Mouse (Mus musculus) stomach, embryonic 16.5 days (tissue): ENCODE results near the gene Mapk7. TPM values are rescaled to one million over a fixed set of nuclear protein-coding genes. Genes with fewer than 3 reads are reported as not detected.

ENCODE experiments used
- ATAC-seq: fragments of 200-750 bp; cut with Nextera tagmentation; 2 replicates; pipeline ENCODE4 v1.8.0; 2017; ENCODE audit warnings: moderate number of reproducible peaks, moderate TSS enrichment; ENCODE audit not compliant: insufficient read depth, low FRiP score
- H3K27ac ChIP-seq: fragments of 300-500 bp; sonication (generic); 2 replicates; pipeline ENCODE4 v1.5.1; 2014; ENCODE audit warnings: low read length
- H3K27me3 ChIP-seq: fragments of 300-500 bp; sonication (generic); 2 replicates; pipeline ENCODE4 v1.6.1; 2014; ENCODE audit warnings: low read length, control low read depth, mixed read lengths; ENCODE audit not compliant: control insufficient read depth, insufficient read depth
- H3K36me3 ChIP-seq: fragments of 300-500 bp; sonication (generic); 2 replicates; pipeline ENCODE4 v1.6.1; 2014; ENCODE audit warnings: low read length; ENCODE audit not compliant: control insufficient read depth, insufficient read depth
- H3K4me1 ChIP-seq: fragments of 300-500 bp; sonication (generic); 2 replicates; pipeline ENCODE4 v1.6.1; 2014; ENCODE audit warnings: low read length, control low read depth, mixed read lengths; ENCODE audit not compliant: control insufficient read depth, insufficient read depth
- H3K4me2 ChIP-seq: fragments of 300-500 bp; sonication (generic); 2 replicates; pipeline ENCODE4 v1.6.1; 2014; ENCODE audit warnings: low read depth, low read length, mixed read lengths
- H3K4me3 ChIP-seq: fragments of 300-500 bp; sonication (generic); replicated peaks from 2 replicates; pipeline ENCODE4 v1.5.1; 2014; ENCODE audit warnings: mild to moderate bottlenecking, low read length
- H3K9ac ChIP-seq: fragments of 300-500 bp; sonication (generic); 2 replicates; pipeline ENCODE4 v1.6.1; 2014; ENCODE audit warnings: low read length
- H3K9me3 ChIP-seq: fragments of 300-500 bp; sonication (generic); replicated peaks from 2 replicates; pipeline ENCODE4 v1.6.1; 2016; ENCODE audit warnings: low read length, control low read depth; ENCODE audit not compliant: control insufficient read depth
- whole genome bisulfite sequencing: fragments of 180-500 bp; shearing (Covaris S2); extraction: QIAGEN DNeasy Blood & Tissue Kit; methylation state at CpG from one replicate; pipeline ENCODE4 v1.1.7; 2014; 5-methylcytosine and 5-hydroxymethylcytosine counted together
- polyA plus RNA-seq: library from polyadenylated mRNA; unstranded; fragments of >200 nt; fragmentation: Nextera tagmentation; extraction: Ambion mirVana; gene quantifications from 2 replicates; pipeline ENCODE4 v1.2.1, GENCODE M21; 2015

Gene Mapk7
- polyA plus RNA-seq, 1 experiment from 2014 or later = 41.0 TPM

DNA sequence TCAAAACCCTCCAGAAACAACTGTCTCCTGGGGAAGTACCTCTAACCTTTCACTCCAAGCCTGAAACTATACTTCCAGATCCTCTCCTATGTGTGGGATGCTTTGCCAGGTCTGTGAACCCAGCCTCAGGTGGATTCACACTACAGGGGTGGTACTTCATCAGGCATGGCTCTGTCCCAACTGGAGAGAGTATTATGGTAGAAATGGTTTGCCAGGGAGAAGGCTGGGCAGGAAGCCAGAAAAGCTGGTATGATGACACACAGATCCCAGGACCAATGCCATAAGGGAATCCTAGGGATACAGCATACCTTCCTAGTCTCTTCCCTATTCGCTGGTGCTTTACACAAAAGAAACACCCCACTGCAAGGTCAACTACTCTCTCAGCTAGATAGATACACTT is 32.7 kb upstream of the Mapk7 start:
- H3K4me3 ChIP-seq = no peak overlapping the region
- ATAC-seq = no peak
- no peak overlapping the region for H3K4me2 ChIP-seq
- 100% methylated on average over 1 of the region's 1 CpGs for WGBS
- no peaks in the 10 kb centered on the region for H3K4me1 ChIP-seq
- no peak overlapping the region for H3K9ac ChIP-seq
- no peaks in the 10 kb centered on the region for H3K9me3 ChIP-seq
- H3K27ac ChIP-seq = no peak overlapping the region
- no peaks in the 10 kb centered on the region for H3K36me3 ChIP-seq
- no peaks in the 10 kb centered on the region for H3K27me3 ChIP-seq

DNA sequence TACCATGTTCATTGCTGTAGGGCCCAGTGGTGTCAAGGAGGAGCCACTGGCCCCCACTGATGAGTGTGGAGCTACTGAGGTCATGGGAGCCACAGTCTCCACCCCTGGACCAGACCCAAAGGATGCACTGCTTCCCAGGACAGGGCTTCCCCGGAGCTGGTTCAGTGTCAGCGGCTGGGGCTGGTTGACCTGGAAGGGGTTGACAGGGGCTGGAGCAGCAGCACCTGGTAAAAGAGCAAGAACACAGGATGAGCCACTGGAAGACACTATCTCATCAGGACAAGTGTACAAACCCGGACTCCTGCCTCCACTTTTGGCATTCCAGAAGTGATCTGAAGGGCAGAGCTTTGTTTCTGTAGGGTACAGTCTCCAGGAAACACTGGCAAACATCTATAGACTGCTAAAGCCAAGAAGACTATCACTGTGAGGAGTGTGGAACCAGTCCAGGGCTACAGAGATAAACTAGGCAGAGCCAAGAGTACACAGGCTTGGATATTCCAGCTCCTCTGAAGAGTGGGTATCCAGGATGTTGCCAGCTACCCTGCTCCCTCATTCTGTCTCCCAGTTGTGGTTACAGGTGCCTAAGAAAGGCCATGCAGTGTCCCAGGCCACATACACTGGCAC is 25.4 kb upstream of the Mapk7 start:
- no peak for ATAC-seq
- no peak overlapping the region for H3K9ac ChIP-seq
- no peak overlapping the region for H3K4me2 ChIP-seq
- H3K4me3 ChIP-seq = no peak overlapping the region
- no peaks in the 10 kb centered on the region for H3K27me3 ChIP-seq
- H3K27ac ChIP-seq = no peak overlapping the region
- no peaks in the 10 kb centered on the region for H3K4me1 ChIP-seq
- no peaks in the 10 kb centered on the region for H3K9me3 ChIP-seq
- H3K36me3 ChIP-seq = 0 out of 2 replicates have a peak, but pooled peaks cover 4% of the 10 kb centered on the region
- WGBS = 90% methylated on average over 3 of the region's 3 CpGs

GRCm38 (mm10) chr11:61518871-61519270 is 24.7 kb upstream of the Mapk7 start:
- H3K36me3 ChIP-seq = 0 out of 2 replicates have a peak, but pooled peaks cover 4% of the 10 kb centered on the region

GRCm38 (mm10) chr11:61517971-61518370 is 23.8 kb upstream of the Mapk7 start:
- Histone ChIP-seq H3K4me2 (no peak overlapping the region), H3K36me3 (0 out of 2 replicates have a peak, but pooled peaks cover 4% of the 10 kb centered on the region), H3K27me3 (no peaks in the 10 kb centered on the region), H3K27ac (no peak overlapping the region), H3K4me1 (no peaks in the 10 kb centered on the region), H3K4me3 (no peak overlapping the region), H3K9me3 (no peaks in the 10 kb centered on the region), H3K9ac (no peak overlapping the region)
- ATAC-seq = no peak
- WGBS = 82% methylated on average over 1 of the region's 1 CpGs

More at GRCm38 (mm10) chr11:61518871-61519270, 24.7 kb upstream of the Mapk7 start:
- Histone ChIP-seq H3K4me3 (no peak overlapping the region), H3K9ac (no peak overlapping the region), H3K27me3 (no peaks in the 10 kb centered on the region), H3K4me1 (no peaks in the 10 kb centered on the region), H3K27ac (no peak overlapping the region), H3K4me2 (no peak overlapping the region), H3K9me3 (no peaks in the 10 kb centered on the region)
- no peak for ATAC-seq
- 81% methylated on average over 3 of the region's 3 CpGs for WGBS

DNA sequence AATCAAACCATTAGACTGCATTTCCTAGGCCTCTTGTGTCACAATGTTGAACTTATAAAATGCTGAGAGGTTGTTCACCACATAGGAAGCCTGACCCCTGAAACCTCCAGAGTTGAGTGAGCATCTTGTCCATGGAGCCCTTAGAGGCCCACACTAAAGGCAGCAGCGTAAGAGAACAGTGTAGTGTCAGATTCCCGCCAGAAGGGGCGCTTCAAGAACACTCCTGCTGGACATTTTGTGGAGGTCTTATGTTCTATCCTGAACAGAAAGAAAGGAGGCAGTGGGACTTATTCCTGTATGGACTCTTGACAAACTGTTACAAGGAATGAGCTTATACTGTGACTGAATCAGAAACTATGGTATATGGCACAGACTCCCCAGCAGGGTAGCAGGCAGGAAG is 20.7 kb upstream of the Mapk7 start:
- Histone ChIP-seq H3K4me3 (no peak overlapping the region), H3K4me1 (no peaks in the 10 kb centered on the region), H3K27me3 (no peaks in the 10 kb centered on the region), H3K9ac (no peak overlapping the region), H3K9me3 (no peaks in the 10 kb centered on the region), H3K36me3 (no peaks in the 10 kb centered on the region), H3K4me2 (no peak overlapping the region), H3K27ac (no peak overlapping the region)
- WGBS = 41% methylated on average over 3 of the region's 3 CpGs
- no peak for ATAC-seq

DNA sequence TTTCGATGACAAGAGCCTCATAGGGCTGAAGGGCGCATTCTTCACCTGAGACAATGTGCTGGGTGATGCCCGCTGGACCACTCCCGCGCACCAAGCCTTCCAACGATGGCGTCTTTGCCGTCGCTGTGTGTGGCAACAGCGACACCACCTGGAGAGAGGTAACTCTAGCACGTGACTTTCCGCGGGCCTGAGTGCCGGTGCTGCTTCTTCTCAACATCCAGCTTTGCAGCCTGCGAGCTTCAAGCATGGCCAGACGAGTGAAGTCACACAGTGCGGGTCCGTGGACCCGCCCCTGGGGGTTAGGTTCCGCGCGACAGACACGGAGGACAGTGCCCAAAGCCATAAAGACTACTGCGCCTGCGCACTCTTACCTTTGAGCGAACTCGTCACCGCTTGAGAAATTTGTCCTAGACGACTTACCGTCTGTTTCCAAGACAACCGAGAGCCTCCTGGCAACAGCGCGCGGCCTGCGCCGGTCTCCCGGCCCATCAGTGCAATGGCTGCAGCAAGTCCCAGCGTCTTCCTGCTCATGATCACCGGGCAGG is 10.6 kb upstream of the Mapk7 start, which contains the start of gene B9d1:
B9d1 (plus strand) TSS at position 432 of the 545 bp plus-strand sequence.
- peak; percentile 89 for ATAC-seq
- WGBS = under 1% methylated on average over 39 of the region's 39 CpGs
- Histone ChIP-seq H3K4me3 (peak within 1 kb of the TSS; percentile 70), H3K9ac (peak within 1 kb of the TSS; percentile 86), H3K27ac (peak within 1 kb of the TSS; percentile 82), H3K9me3 (no peaks in the 10 kb centered on the region), H3K4me1 (peaks cover 6% of the 10 kb centered on the region; the same call in 1 of the 2 replicates), H3K36me3 (no peaks in the 10 kb centered on the region), H3K27me3 (no peaks in the 10 kb centered on the region), H3K4me2 (peak within 1 kb of the TSS; percentile 69)

DNA sequence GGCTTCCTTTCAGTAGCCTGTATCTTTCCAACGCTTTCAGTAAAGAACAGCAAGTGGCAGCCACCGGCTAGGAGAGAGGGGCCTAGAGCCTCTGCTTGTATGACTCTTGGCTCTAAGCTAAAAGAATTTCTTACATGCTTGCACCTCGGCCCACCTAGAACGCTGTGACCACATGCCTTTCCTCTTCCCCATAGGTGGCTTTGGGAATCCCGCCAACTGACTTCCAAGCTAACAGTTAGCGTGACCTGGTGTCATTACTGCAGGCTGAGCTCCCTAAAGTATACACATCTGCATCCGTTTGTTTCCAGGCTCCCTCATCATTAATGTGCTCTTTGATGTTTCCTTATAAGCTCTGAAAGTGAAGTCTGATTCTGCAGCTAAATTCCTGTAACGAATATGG is 9.7 kb upstream of the Mapk7 start:
- H3K4me3 ChIP-seq = no peak overlapping the region
- ATAC-seq = no peak
- no peak overlapping the region for H3K9ac ChIP-seq
- peaks cover 6% of the 10 kb centered on the region; the same call in 1 of the 2 replicates for H3K4me1 ChIP-seq
- no peaks in the 10 kb centered on the region for H3K9me3 ChIP-seq
- 74% methylated on average over 8 of the region's 8 CpGs for WGBS
- no peaks in the 10 kb centered on the region for H3K36me3 ChIP-seq
- no peak overlapping the region for H3K4me2 ChIP-seq
- H3K27ac ChIP-seq = no peak overlapping the region
- no peaks in the 10 kb centered on the region for H3K27me3 ChIP-seq

- Histone ChIP-seq H3K36me3 (no peaks in the 10 kb centered on the region), H3K4me1 (peaks cover 5% of the 10 kb centered on the region; the same call in 1 of the 2 replicates), H3K27ac (no peak overlapping the region), H3K9me3 (no peaks in the 10 kb centered on the region), H3K27me3 (no peaks in the 10 kb centered on the region), H3K4me2 (no peak overlapping the region), H3K4me3 (no peak overlapping the region), H3K9ac (no peak overlapping the region)
- ATAC-seq = no peak
- 59% methylated on average over 6 of the region's 6 CpGs for WGBS
These were observed 4.7 kb upstream of the Mapk7 start for GRCm38 (mm10) chr11:61498736-61499504.

GRCm38 (mm10) chr11:61497490-61497889 is 3.3 kb upstream of the Mapk7 start:
- no peak for ATAC-seq
- H3K27ac ChIP-seq = no peak overlapping the region
- no peak overlapping the region for H3K9ac ChIP-seq
- 75% methylated on average over 1 of the region's 1 CpGs for WGBS
- H3K36me3 ChIP-seq = 0 out of 2 replicates have a peak, but pooled peaks cover under 1% of the 10 kb centered on the region
- H3K27me3 ChIP-seq = no peaks in the 10 kb centered on the region
- H3K4me2 ChIP-seq = no peak overlapping the region
- H3K9me3 ChIP-seq = no peaks in the 10 kb centered on the region
- H3K4me3 ChIP-seq = no peak overlapping the region
- H3K4me1 ChIP-seq = peaks cover 14% of the 10 kb centered on the region
